Mouse (Mus musculus) lung, postnatal 0 days (tissue): ENCODE data around the gene Slc10a7.

ENCODE experiments used
- CTCF ChIP-seq: IDR thresholded peaks from 2 replicates; pipeline ENCODE4 v1.5.1; 2016; ENCODE audit warnings: antibody characterized with exemption, mild to moderate bottlenecking
- EP300 ChIP-seq: IDR thresholded peaks from 2 replicates; pipeline ENCODE4 v1.6.1; 2016; ENCODE audit warnings: antibody characterized with exemption, mild to moderate bottlenecking, control low read depth

GRCm38 (mm10) chr8:78555817-78556216 is 46.7 kb downstream of the Slc10a7 start:
- TF ChIP-seq CTCF (no peak), EP300 (no peak)
